Mouse (Mus musculus): ENCODE results near the gene Arhgap32. TPM values are rescaled to one million over a fixed set of nuclear protein-coding genes. Genes with fewer than 3 reads are reported as not detected.

The Arhgap32 gene
- total and polyA plus RNA-seq, 3 experiments, result 0.38 to 0.41 TPM; not detected in 1

GRCm38 (mm10) chr9:32271896-32272444 is 156.0 kb downstream of the Arhgap32 start:
- H3K4me2 ChIP-seq (ENCODE audit: insufficient read depth, low read depth, poor library complexity, severe bottlenecking), result no peak overlapping the region
- in situ Hi-C loops (cut with MboI; ENCODE audit: low pct_ligation_motif_present, low pct_unique_long_range_greater_than_20kb, low sequenced_read_pairs), result loop anchor here (5.0 to 10.0 kb wide), 2 partner anchors 70 to 313 kb away; partner anchors contain the start of gene Kcnj5
- dilution Hi-C loops (cut with MboI; ENCODE audit: extremely low pct_ligation_motif_present, extremely low pct_unique_long_range_greater_than_20kb, low sequenced_read_pairs), result no loop called here
- H3K9ac ChIP-seq (ENCODE audit: insufficient read depth, low read depth), result no peak overlapping the region
- no peaks in the 10 kb centered on the region for H3K79me2 ChIP-seq (replicated peaks; ENCODE audit: control insufficient read depth, extremely low read depth, insufficient read depth, poor library complexity, severe bottlenecking)
- H3K27ac ChIP-seq (ENCODE audit: insufficient read depth, low read depth), result no peak overlapping the region
- peak; percentile 82 for DNase-seq (ENCODE audit: extremely low read depth)
- H3K27me3 ChIP-seq (replicated peaks), result no peaks in the 10 kb centered on the region
- TF ChIP-seq CTCF (conservative IDR thresholded peaks at IDR 0.05 in 1 of 2, IDR thresholded peaks at IDR 0.05 in 1 of 2; ENCODE audit: low read depth in 2 of 2, low read length in 2 of 2) (peak; percentile 52 to 88), UBTF (IDR thresholded peaks at IDR 0.05; ENCODE audit: low read depth, low read length) (no peak), USF2 (conservative IDR thresholded peaks at IDR 0.05; ENCODE audit: low read depth, low read length) (no peak), MXI1 (IDR thresholded peaks at IDR 0.05; ENCODE audit: low read depth, low read length) (no peak), ETS1 (conservative IDR thresholded peaks at IDR 0.05; ENCODE audit: low read depth, low read length) (no peak), RCOR1 (conservative IDR thresholded peaks at IDR 0.05; ENCODE audit: low read depth, low read length) (no peak), TBP (conservative IDR thresholded peaks at IDR 0.05; ENCODE audit: low read depth, low read length) (no peak), MYC (IDR thresholded peaks at IDR 0.05; ENCODE audit: low read depth, low read length) (no peak), MAFK (IDR thresholded peaks at IDR 0.05; ENCODE audit: insufficient replicate concordance, low read length) (no peak), SMC3 (IDR thresholded peaks at IDR 0.05; ENCODE audit: low read depth, low read length) (peak; percentile 75), IRF4 (IDR thresholded peaks at IDR 0.05; ENCODE audit: low read depth, low read length) (no peak), ZC3H11A (IDR thresholded peaks at IDR 0.05; ENCODE audit: low read depth, low read length) (peak; percentile 36; the same call in 1 of the 2 replicates), KAT2A (IDR thresholded peaks at IDR 0.05; ENCODE audit: insufficient replicate concordance, low read length) (no peak), RAD21 (IDR thresholded peaks at IDR 0.05; ENCODE audit: low read depth, low read length) (peak; percentile 91), TCF12 (IDR thresholded peaks at IDR 0.05; ENCODE audit: low read depth, low read length) (no peak), ZKSCAN1 (IDR thresholded peaks at IDR 0.05; ENCODE audit: borderline replicate concordance, low read depth, low read length) (no peak)
- no peak overlapping the region for H3K4me3 ChIP-seq (replicated peaks in 1 of 3; ENCODE audit: low read depth in 2 of 3, low read length in 2 of 3, poor library complexity in 1 of 3)
- H3K4me1 ChIP-seq (ENCODE audit: control insufficient read depth in 1 of 2, insufficient read depth in 2 of 2), result no peaks in the 10 kb centered on the region
- H3K9me3 ChIP-seq (replicated peaks; ENCODE audit: low read length), result no peaks in the 10 kb centered on the region
- no peaks in the 10 kb centered on the region for H3K36me3 ChIP-seq (replicated peaks in 1 of 2; ENCODE audit: control insufficient read depth in 1 of 2, insufficient read depth in 1 of 2, low read length in 1 of 2)

- dilution Hi-C loops (cut with MboI; ENCODE audit: extremely low pct_ligation_motif_present, extremely low pct_unique_long_range_greater_than_20kb, low sequenced_read_pairs), result no loop called here
- peaks cover 2% of the 10 kb centered on the region for H3K9me3 ChIP-seq (replicated peaks; ENCODE audit: low read length)
- no peak overlapping the region for H3K4me3 ChIP-seq (replicated peaks in 1 of 3; ENCODE audit: low read depth in 2 of 3, low read length in 2 of 3, poor library complexity in 1 of 3)
- in situ Hi-C loops (cut with MboI; ENCODE audit: low pct_ligation_motif_present, low pct_unique_long_range_greater_than_20kb, low sequenced_read_pairs), result loop anchor here (10.0 kb wide), 1 partner anchor 307 kb away; no protein-coding TSS in a partner anchor
- no peaks in the 10 kb centered on the region for H3K27me3 ChIP-seq (replicated peaks)
- H3K9ac ChIP-seq (ENCODE audit: insufficient read depth, low read depth), result no peak overlapping the region
- no peak for TF ChIP-seq USF2 (conservative IDR thresholded peaks at IDR 0.05; ENCODE audit: low read depth, low read length)
- no peaks in the 10 kb centered on the region for H3K4me1 ChIP-seq (ENCODE audit: control insufficient read depth in 1 of 2, insufficient read depth in 2 of 2)
- no peaks in the 10 kb centered on the region for H3K79me2 ChIP-seq (replicated peaks; ENCODE audit: control insufficient read depth, extremely low read depth, insufficient read depth, poor library complexity, severe bottlenecking)
- H3K36me3 ChIP-seq (replicated peaks in 1 of 2; ENCODE audit: control insufficient read depth in 1 of 2, insufficient read depth in 1 of 2, low read length in 1 of 2), result no peaks in the 10 kb centered on the region
- no peak for DNase-seq (ENCODE audit: extremely low read depth)
- no peak overlapping the region for H3K27ac ChIP-seq (ENCODE audit: insufficient read depth, low read depth)
- no peak overlapping the region for H3K4me2 ChIP-seq (ENCODE audit: insufficient read depth, low read depth, poor library complexity, severe bottlenecking)
Measured at GRCm38 (mm10) chr9:32278052-32278451, 162.1 kb downstream of the Arhgap32 start.

All from CH12.LX (cell line).